Mouse (Mus musculus) erythroid progenitor cell, adult 5-6 weeks (primary cell): ENCODE measurements around the gene Bcl2l10. TPM values are rescaled to one million over a fixed set of nuclear protein-coding genes. Genes with fewer than 3 reads are reported as not detected.
"Not testable (repeated sequence)": the region's sequence is repeated elsewhere in the genome, so short reads cannot be mapped to it uniquely, and the experiment has no call there.

ENCODE experiments used
- ATAC-seq: replicated peaks from 2 replicates; pipeline ENCODE4 v1.8.0; 2016; ENCODE audit warnings: moderate number of reproducible peaks, mild to moderate bottlenecking, moderate TSS enrichment, inconsistent platforms; ENCODE audit not compliant: poor library complexity, low FRiP score, severe bottlenecking
- total RNA-seq, 2 experiments: library from RNA; stranded (forward) in 1 of 2; stranded (reverse) in 1 of 2; fragments of 150-400 nt in 1 of 2; fragments of 186-747, 209-891 nt in 1 of 2; gene quantifications; 2 replicates each; pipeline versions ENCODE4 v1.2.3 to v1.2.4; 2015 to 2017; ENCODE audit warnings: low replicate concordance in 2 of 2

The Bcl2l10 gene
- total RNA-seq, 2 experiments from 2014 or later, result not detected

GRCm38 (mm10) chr9:75334440-75334839 lies 13.1 kb upstream of the Bcl2l10 start:
- ATAC-seq, result no peak

DNA sequence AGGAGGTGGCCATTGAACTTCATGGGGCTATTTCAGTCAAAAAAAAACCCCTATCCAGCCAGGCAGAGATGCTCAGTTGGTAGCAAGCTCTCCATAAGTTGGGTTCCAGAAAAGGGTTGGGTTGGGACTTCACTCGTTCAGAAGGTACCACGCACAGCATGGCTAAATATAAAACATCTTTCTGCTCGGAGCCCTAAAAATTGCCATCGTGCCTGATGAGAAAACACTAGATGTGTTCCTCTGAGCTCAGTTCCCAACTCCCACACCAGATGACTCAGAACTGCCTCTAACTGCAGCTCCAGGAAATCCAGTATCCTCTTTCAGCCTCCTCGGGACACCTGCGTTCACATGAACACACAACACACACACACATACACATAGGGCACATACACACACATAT lies 9.5 kb upstream of the Bcl2l10 start:
- no peak for ATAC-seq

- no peak for ATAC-seq
These were observed 5.1 kb upstream of the Bcl2l10 start for GRCm38 (mm10) chr9:75342433-75342832.

GRCm38 (mm10) chr9:75348066-75348465 lies 508 bp downstream of the Bcl2l10 start:
- ATAC-seq, result no peak

GRCm38 (mm10) chr9:75348641-75349040 lies 1.1 kb downstream of the Bcl2l10 start:
- ATAC-seq, result no peak

DNA sequence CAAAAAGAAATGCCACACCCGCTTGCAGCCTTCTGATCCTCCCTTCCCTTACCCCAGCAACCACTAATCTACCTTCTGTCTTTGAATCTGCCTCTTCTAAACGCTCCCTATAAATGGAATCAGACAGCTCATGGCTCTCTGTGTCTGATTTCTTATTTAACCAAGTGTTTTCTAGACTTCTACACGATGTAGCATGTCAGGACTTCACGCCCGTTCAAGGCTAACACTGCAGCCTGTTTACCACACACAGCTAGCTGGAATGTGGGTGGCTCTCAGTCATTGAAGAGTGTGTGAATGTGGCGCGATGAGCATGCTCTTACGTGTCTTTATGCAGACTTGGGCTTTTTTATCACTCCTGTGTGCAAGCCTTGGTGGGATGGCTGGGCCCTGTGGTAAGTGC lies 5.5 kb downstream of the Bcl2l10 start:
- no peak for ATAC-seq

GRCm38 (mm10) chr9:75355783-75356182 lies 8.2 kb downstream of the Bcl2l10 start:
- ATAC-seq, result no peak

DNA sequence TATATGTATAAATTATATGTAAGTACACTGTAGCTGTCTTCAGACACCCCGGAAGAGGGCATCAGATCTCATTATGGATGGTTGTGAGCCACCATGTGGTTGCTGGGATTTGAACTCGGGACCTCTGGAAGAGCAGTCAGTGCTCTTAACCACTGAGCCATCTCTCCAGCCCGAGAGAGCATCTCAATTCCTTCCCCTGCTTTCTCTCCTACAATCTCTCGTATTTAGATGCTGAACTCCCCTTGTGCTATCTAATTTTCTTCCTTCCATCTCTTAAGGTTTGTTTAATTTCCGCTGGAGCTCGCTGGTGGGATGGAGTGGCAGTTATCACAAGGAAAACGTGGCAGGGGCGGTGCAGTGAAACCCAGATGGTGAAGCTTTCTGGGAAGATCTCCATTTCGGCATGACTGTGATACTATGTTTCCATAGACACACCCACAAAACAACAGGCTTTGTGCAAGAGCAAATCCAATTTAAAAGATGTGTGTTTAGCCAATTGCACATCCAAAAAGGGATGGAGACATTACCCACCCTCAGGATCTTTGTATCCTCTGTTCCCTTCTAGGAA lies 9.6 kb downstream of the Bcl2l10 start:
- no peak for ATAC-seq

DNA sequence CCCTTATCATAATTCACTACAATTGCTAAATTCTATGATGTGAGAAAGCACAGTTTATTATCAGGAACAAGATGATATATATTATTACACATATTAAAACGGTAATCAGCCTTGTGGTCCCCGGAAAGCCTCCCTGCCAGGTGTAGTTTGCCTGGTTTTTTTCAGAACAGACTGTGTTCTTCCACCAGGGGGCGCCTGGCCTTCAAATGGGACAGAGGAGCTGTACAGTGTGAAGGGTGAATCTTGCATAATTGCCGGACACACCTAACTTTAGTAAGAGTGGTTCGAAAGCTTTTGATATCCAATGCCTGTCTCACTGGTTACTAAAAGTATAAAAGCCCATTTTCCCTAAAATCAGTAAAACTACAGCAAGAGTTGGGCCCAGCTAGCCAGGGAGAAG lies 14.1 kb downstream of the Bcl2l10 start:
- ATAC-seq, result peak; percentile 79

DNA sequence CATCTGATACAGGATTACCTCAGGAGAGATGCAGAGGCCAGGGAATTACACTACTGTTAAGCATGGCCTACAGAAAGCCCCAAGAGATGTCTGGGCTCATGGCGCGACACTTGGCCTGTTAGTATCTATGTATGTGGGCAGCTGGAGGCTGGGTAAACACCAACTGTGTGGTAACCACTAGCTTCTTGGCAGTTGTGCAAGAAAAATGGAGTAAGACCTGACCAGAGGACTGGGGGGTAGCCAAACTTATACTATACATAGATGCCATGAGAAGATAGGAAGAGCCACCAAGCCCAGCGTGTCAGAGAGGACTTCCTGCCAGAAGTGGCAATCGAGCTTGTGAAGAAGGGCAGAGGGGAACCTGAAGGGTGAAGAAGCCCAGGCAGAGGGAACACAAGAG lies 14.6 kb downstream of the Bcl2l10 start:
- no peak for ATAC-seq

GRCm38 (mm10) chr9:75363001-75363400 lies 15.4 kb downstream of the Bcl2l10 start:
- ATAC-seq, result no peak

DNA sequence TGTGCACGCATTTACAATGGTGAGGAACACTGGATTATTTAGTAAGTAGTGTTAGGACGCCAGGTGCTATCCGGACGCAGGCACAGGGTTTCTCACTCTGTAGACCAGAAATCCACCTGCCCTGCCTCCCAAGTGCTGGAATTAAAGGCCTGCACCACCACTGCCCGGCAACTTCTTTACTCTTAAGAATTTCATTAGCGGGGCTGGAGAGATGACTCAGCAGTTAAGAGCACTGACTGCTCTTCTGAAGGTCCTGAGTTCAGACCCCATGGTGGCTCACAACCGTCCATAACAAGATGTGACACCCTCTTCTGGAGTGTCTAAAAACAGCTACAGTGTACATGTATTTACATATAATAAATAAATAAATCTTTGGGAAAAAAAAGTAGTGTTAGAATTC lies 16.1 kb downstream of the Bcl2l10 start:
- not testable (repeated sequence) for ATAC-seq

DNA sequence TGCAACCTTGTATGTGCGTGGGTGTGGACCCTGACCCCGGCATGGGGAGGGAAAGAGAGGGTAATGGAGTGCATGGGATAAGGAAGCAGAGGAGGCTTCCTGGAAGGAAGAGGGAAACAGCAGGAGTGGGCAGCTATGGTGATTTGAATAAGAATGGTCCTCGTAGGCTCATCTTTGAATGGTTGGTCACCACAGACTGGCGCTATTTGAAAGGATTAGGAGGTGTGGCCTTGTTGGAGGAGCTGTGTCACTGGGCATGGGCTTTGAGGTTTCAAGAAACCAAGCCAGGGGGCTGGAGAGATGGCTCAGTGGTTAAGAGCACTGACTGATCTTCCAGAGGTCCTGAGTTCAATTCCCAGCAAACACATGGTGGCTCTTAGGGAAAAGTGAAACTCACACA lies 17.6 kb downstream of the Bcl2l10 start:
- no peak for ATAC-seq

GRCm38 (mm10) chr9:75366191-75366590 lies 18.6 kb downstream of the Bcl2l10 start:
- ATAC-seq, result no peak

GRCm38 (mm10) chr9:75368779-75369178 lies 21.2 kb downstream of the Bcl2l10 start:
- ATAC-seq, result no peak

DNA sequence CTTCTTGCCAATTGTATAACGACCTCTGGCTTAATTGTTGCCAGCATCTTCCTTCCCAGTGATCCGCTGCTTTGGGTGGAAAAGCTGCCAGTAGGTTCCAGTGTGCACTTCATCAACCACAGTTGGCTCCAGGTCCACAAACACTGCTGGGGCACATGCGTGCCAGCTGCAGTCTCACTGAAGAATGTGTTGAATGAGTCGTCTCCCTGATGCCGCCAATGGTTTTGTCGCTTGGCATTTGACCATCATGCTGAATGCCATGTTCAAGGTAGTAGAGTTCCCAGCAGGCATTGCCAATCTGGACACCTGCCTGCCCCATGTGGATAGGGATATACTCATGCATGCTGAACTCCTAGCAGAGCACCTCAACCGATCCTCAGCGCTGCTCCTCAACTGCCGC lies 28.0 kb downstream of the Bcl2l10 start:
- ATAC-seq, result no peak

GRCm38 (mm10) chr9:75376428-75376827 lies 28.9 kb downstream of the Bcl2l10 start:
- no peak for ATAC-seq

DNA sequence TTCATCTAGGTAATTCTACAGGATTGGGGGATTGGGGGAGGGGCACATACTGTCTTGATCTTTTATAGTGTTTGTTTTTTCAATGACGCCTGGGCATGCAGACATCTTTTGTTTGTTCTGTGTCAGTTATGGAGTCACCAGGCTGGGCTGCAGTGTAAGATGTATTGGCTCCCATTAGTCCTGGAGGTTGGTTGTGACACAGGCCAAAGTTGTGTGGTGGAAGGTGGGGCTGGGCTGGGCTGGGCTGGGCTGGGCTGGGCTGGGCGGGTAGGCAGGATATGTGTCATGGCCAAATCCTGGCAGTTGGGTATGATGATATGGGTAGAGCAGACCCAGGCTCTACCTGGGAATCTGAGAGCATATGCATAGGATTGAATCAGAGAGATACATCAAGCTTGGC lies 31.2 kb downstream of the Bcl2l10 start:
- ATAC-seq, result no peak

GRCm38 (mm10) chr9:75382825-75383224 lies 35.3 kb downstream of the Bcl2l10 start:
- ATAC-seq, result no peak

- no peak for ATAC-seq
These were observed 36.2 kb downstream of the Bcl2l10 start for GRCm38 (mm10) chr9:75383785-75384184.

- ATAC-seq, result no peak
These were observed 36.9 kb downstream of the Bcl2l10 start for GRCm38 (mm10) chr9:75384337-75384962.
